Mouse (Mus musculus) liver, embryonic 11.5 days (tissue): ENCODE measurements around the gene Trpd52l3. TPM values are rescaled to one million over a fixed set of nuclear protein-coding genes. Genes with fewer than 3 reads are reported as not detected.

Experiments
- ATAC-seq: fragments of 200-750 bp; cut with Nextera tagmentation; replicated peaks from 2 replicates; pipeline ENCODE4 v1.8.0; 2017; ENCODE audit warnings: moderate number of reproducible peaks, mild to moderate bottlenecking, moderate TSS enrichment, moderate library complexity; ENCODE audit not compliant: low FRiP score
- DNase-seq: peaks from one replicate; pipeline ENCODE4 v3.0.0-alpha.2; 2017; ENCODE audit warnings: low spot score
- H3K27ac ChIP-seq: fragments of 300-500 bp; sonication (generic); 2 replicates; pipeline ENCODE4 v1.5.1; 2014; ENCODE audit warnings: mild to moderate bottlenecking, low read depth, low read length, control low read depth
- H3K27me3 ChIP-seq: fragments of 300-500 bp; sonication (generic); replicated peaks from 2 replicates; pipeline ENCODE4 v1.6.1; 2014; ENCODE audit warnings: low read length, mixed read lengths; ENCODE audit not compliant: control insufficient read depth, insufficient read depth
- H3K36me3 ChIP-seq: fragments of 300-500 bp; sonication (generic); 2 replicates; pipeline ENCODE4 v1.6.1; 2014; ENCODE audit warnings: mild to moderate bottlenecking, low read length, moderate library complexity, mixed read lengths; ENCODE audit not compliant: control insufficient read depth, insufficient read depth
- H3K4me1 ChIP-seq: fragments of 300-500 bp; sonication (generic); replicated peaks from 2 replicates; pipeline ENCODE4 v1.6.1; 2014; ENCODE audit warnings: low read length, mixed read lengths; ENCODE audit not compliant: control insufficient read depth, insufficient read depth
- H3K4me2 ChIP-seq: fragments of 300-500 bp; sonication (generic); 2 replicates; pipeline ENCODE4 v1.6.1; 2014; ENCODE audit warnings: mild to moderate bottlenecking, control low read depth, moderate library complexity
- H3K4me3 ChIP-seq: fragments of 300-500 bp; sonication (generic); 2 replicates; pipeline ENCODE4 v1.5.1; 2014; ENCODE audit warnings: low read depth, low read length, control low read depth
- H3K9ac ChIP-seq: fragments of 300-500 bp; sonication (generic); 2 replicates; pipeline ENCODE4 v1.6.1; 2014; ENCODE audit warnings: low read depth, low read length, control low read depth
- H3K9me3 ChIP-seq: fragments of 300-500 bp; sonication (generic); 2 replicates; pipeline ENCODE4 v1.6.1; 2016; ENCODE audit warnings: low read length, inconsistent platforms, mixed read lengths; ENCODE audit not compliant: control insufficient read depth
- WGBS: fragments of 180-500 bp; shearing (Covaris S2); extraction: QIAGEN DNeasy Blood & Tissue Kit; methylation state at CpG from one replicate; pipeline ENCODE4 v1.1.7; 2014; 5-methylcytosine and 5-hydroxymethylcytosine counted together
- polyA plus RNA-seq: library from polyadenylated mRNA; unstranded; fragments of >200 nt; fragmentation: Nextera tagmentation; extraction: Ambion mirVana; gene quantifications from 2 replicates; pipeline ENCODE4 v1.2.1, GENCODE M21; 2014

Trpd52l3 gene
- polyA plus RNA-seq, 1 experiment from 2014 or later: not detected

- H3K9ac ChIP-seq: no peak overlapping the region
- no peaks in the 10 kb centered on the region for H3K27me3 ChIP-seq
- DNase-seq (no peak), ATAC-seq (no peak)
- H3K9me3 ChIP-seq: no peaks in the 10 kb centered on the region
- H3K4me1 ChIP-seq: no peaks in the 10 kb centered on the region
- H3K27ac ChIP-seq: no peak overlapping the region
- no peak overlapping the region for H3K4me2 ChIP-seq
- WGBS: 77% methylated on average over 8 of the region's 8 CpGs
- H3K36me3 ChIP-seq: no peaks in the 10 kb centered on the region
- no peak overlapping the region for H3K4me3 ChIP-seq
Measured at GRCm38 (mm10) chr19:29979452-29980089, 24.0 kb upstream of the Trpd52l3 start.

GRCm38 (mm10) chr19:29984208-29985005 is 19.2 kb upstream of the Trpd52l3 start:
- no peak overlapping the region for H3K4me3 ChIP-seq
- H3K27ac ChIP-seq: no peak overlapping the region
- H3K9me3 ChIP-seq: no peaks in the 10 kb centered on the region
- DNase-seq: no peak
- H3K27me3 ChIP-seq: no peaks in the 10 kb centered on the region
- no peak overlapping the region for H3K9ac ChIP-seq
- no peaks in the 10 kb centered on the region for H3K4me1 ChIP-seq
- ATAC-seq: no peak
- H3K4me2 ChIP-seq: no peak overlapping the region
- WGBS: 77% methylated on average over 16 of the region's 16 CpGs
- H3K36me3 ChIP-seq: no peaks in the 10 kb centered on the region

- H3K4me2 ChIP-seq: no peak overlapping the region
Measured at GRCm38 (mm10) chr19:29986464-29987091, 17.0 kb upstream of the Trpd52l3 start.

GRCm38 (mm10) chr19:30000406-30001365 is 2.9 kb upstream of the Trpd52l3 start:
- Histone ChIP-seq H3K4me3 (no peak overlapping the region), H3K27me3 (no peaks in the 10 kb centered on the region), H3K9me3 (no peaks in the 10 kb centered on the region), H3K36me3 (no peaks in the 10 kb centered on the region), H3K9ac (no peak overlapping the region), H3K4me1 (no peaks in the 10 kb centered on the region), H3K27ac (no peak overlapping the region), H3K4me2 (no peak overlapping the region)
- DNase-seq: no peak
- ATAC-seq: no peak
- WGBS: 69% methylated on average over 12 of the region's 12 CpGs

More at GRCm38 (mm10) chr19:29986464-29987091, 17.0 kb upstream of the Trpd52l3 start:
- ATAC-seq (no peak), DNase-seq (no peak)
- Histone ChIP-seq H3K36me3 (no peaks in the 10 kb centered on the region), H3K4me3 (no peak overlapping the region), H3K27me3 (no peaks in the 10 kb centered on the region), H3K27ac (no peak overlapping the region), H3K9me3 (no peaks in the 10 kb centered on the region), H3K9ac (no peak overlapping the region), H3K4me1 (no peaks in the 10 kb centered on the region)
- WGBS: 83% methylated on average over 12 of the region's 12 CpGs

- Histone ChIP-seq H3K4me1 (no peaks in the 10 kb centered on the region), H3K27ac (no peak overlapping the region), H3K9me3 (no peaks in the 10 kb centered on the region), H3K9ac (no peak overlapping the region), H3K27me3 (no peaks in the 10 kb centered on the region), H3K36me3 (no peaks in the 10 kb centered on the region), H3K4me3 (no peak overlapping the region), H3K4me2 (no peak overlapping the region)
- DNase-seq: no peak
- ATAC-seq: no peak
- WGBS: 65% methylated on average over 6 of the region's 6 CpGs
Measured at GRCm38 (mm10) chr19:30001550-30001949, 2.0 kb upstream of the Trpd52l3 start.

- no peaks in the 10 kb centered on the region for H3K36me3 ChIP-seq
- H3K27me3 ChIP-seq: no peaks in the 10 kb centered on the region
- 71% methylated on average over 3 of the region's 3 CpGs for WGBS
- no peak overlapping the region for H3K27ac ChIP-seq
- DNase-seq: no peak
- ATAC-seq: no peak
- H3K4me2 ChIP-seq: no peak overlapping the region
- H3K4me3 ChIP-seq: no peak overlapping the region
- no peaks in the 10 kb centered on the region for H3K9me3 ChIP-seq
- no peaks in the 10 kb centered on the region for H3K4me1 ChIP-seq
- H3K9ac ChIP-seq: no peak overlapping the region
Measured at GRCm38 (mm10) chr19:30006371-30006770, 2.8 kb downstream of the Trpd52l3 start.

- Histone ChIP-seq H3K4me3 (no peak overlapping the region), H3K9me3 (no peaks in the 10 kb centered on the region), H3K4me2 (no peak overlapping the region), H3K36me3 (no peaks in the 10 kb centered on the region), H3K27me3 (no peaks in the 10 kb centered on the region; the same call in 1 of the 2 replicates), H3K27ac (no peak overlapping the region), H3K4me1 (no peaks in the 10 kb centered on the region), H3K9ac (no peak overlapping the region)
- WGBS: 50% methylated on average over 13 of the region's 13 CpGs
- peak; percentile 27 for DNase-seq
- no peak for ATAC-seq
Measured at GRCm38 (mm10) chr19:30010520-30011296, 7.1 kb downstream of the Trpd52l3 start.
